Mouse (Mus musculus) liver, embryonic 11.5 days (tissue): ENCODE data around the gene Mex3b. TPM values are rescaled to one million over a fixed set of nuclear protein-coding genes. Genes with fewer than 3 reads are reported as not detected.

Experiments
- ATAC-seq: fragments of 200-750 bp; cut with Nextera tagmentation; replicated peaks from 2 replicates; pipeline ENCODE4 v1.8.0; 2017; ENCODE audit warnings: moderate number of reproducible peaks, mild to moderate bottlenecking, moderate TSS enrichment, moderate library complexity; ENCODE audit not compliant: low FRiP score
- DNase-seq: peaks from one replicate; pipeline ENCODE4 v3.0.0-alpha.2; 2017; ENCODE audit warnings: low spot score
- H3K27ac ChIP-seq: fragments of 300-500 bp; sonication (generic); 2 replicates; pipeline ENCODE4 v1.5.1; 2014; ENCODE audit warnings: mild to moderate bottlenecking, low read depth, low read length, control low read depth
- H3K27me3 ChIP-seq: fragments of 300-500 bp; sonication (generic); replicated peaks from 2 replicates; pipeline ENCODE4 v1.6.1; 2014; ENCODE audit warnings: low read length, mixed read lengths; ENCODE audit not compliant: control insufficient read depth, insufficient read depth
- H3K36me3 ChIP-seq: fragments of 300-500 bp; sonication (generic); 2 replicates; pipeline ENCODE4 v1.6.1; 2014; ENCODE audit warnings: mild to moderate bottlenecking, low read length, moderate library complexity, mixed read lengths; ENCODE audit not compliant: control insufficient read depth, insufficient read depth
- H3K4me1 ChIP-seq: fragments of 300-500 bp; sonication (generic); replicated peaks from 2 replicates; pipeline ENCODE4 v1.6.1; 2014; ENCODE audit warnings: low read length, mixed read lengths; ENCODE audit not compliant: control insufficient read depth, insufficient read depth
- H3K4me2 ChIP-seq: fragments of 300-500 bp; sonication (generic); 2 replicates; pipeline ENCODE4 v1.6.1; 2014; ENCODE audit warnings: mild to moderate bottlenecking, control low read depth, moderate library complexity
- H3K4me3 ChIP-seq: fragments of 300-500 bp; sonication (generic); 2 replicates; pipeline ENCODE4 v1.5.1; 2014; ENCODE audit warnings: low read depth, low read length, control low read depth
- H3K9ac ChIP-seq: fragments of 300-500 bp; sonication (generic); 2 replicates; pipeline ENCODE4 v1.6.1; 2014; ENCODE audit warnings: low read depth, low read length, control low read depth
- H3K9me3 ChIP-seq: fragments of 300-500 bp; sonication (generic); 2 replicates; pipeline ENCODE4 v1.6.1; 2016; ENCODE audit warnings: low read length, inconsistent platforms, mixed read lengths; ENCODE audit not compliant: control insufficient read depth
- WGBS: fragments of 180-500 bp; shearing (Covaris S2); extraction: QIAGEN DNeasy Blood & Tissue Kit; methylation state at CpG from one replicate; pipeline ENCODE4 v1.1.7; 2014; 5-methylcytosine and 5-hydroxymethylcytosine counted together
- polyA plus RNA-seq: library from polyadenylated mRNA; unstranded; fragments of >200 nt; fragmentation: Nextera tagmentation; extraction: Ambion mirVana; gene quantifications from 2 replicates; pipeline ENCODE4 v1.2.1, GENCODE M21; 2014

Gene Mex3b
- 6.2 and 7.8 TPM in 2 replicates for polyA plus RNA-seq

DNA sequence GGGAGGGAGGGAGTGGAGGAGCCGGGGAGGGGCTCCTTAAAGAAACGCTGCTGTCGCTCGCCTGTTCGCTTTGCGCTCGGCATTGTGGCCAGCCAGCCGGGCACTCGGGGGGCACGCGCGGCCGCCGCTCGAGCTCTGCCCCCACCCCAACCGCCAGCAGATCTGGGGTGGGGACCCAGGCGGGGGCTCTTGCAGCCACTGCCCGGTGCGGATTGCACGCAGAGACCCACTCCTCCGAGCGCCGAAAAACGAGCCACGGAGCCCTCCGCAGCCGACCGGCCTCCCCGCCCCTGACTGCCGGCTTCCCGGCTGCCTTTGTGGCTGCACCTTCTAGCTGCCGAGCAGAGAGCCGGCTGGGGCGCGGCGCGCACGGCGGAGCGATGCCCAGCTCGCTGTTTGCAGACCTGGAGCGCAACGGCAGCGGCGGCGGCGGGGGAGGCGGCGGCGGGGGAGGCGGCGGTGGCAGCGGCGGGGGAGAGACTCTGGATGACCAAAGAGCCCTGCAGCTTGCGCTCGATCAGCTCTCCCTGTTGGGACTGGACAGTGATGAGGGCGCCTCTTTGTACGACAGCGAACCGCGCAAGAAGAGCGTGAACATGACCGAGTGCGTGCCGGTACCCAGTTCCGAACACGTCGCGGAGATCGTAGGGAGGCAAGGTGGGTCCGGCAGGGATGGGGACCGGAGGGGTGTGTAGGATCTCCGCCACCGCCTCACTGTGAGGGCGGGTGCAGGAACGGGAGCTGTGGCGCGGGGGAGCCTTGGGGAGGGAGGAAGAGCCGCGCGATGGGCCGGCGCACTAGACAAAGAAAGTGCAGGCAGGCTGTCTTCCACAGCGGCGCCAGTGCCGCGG, at the start of gene Mex3b:
Mex3b (plus strand) TSS at position 63 of the 851 bp plus-strand sequence.
- Histone ChIP-seq H3K27ac (peak within 1 kb of the TSS; percentile 94), H3K27me3 (peaks cover 19% of the 10 kb centered on the region), H3K4me2 (peak within 1 kb of the TSS; percentile 96), H3K9ac (peak within 1 kb of the TSS; percentile 84), H3K4me1 (peaks cover 14% of the 10 kb centered on the region), H3K9me3 (no peaks in the 10 kb centered on the region), H3K36me3 (peaks cover 5% of the 10 kb centered on the region), H3K4me3 (peak within 1 kb of the TSS; percentile 83)
- WGBS, result under 1% methylated on average over 81 of the region's 87 CpGs
- DNase-seq (peak; percentile 76), ATAC-seq (peak; percentile 8)

DNA sequence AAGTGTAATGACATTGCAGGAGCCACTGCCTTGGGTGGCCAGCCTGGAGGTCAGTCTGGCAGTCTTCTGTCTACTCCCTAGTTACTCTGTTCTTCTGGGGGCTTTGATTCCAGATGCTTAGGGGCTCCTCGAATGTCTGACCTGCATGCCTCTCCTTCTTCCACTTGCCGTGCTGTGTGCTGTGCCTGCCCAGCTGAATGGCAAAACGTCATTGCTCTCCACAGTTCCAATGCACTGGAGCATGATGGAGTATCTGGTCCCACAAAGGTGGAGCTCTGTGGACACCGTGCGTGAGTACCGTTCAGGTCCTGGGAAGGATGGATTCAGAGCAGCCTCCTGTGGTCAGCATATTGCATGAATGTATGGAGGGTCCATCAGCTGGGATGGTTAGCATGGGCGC, 47.6 kb upstream of the Mex3b start:
- H3K36me3 ChIP-seq, result no peaks in the 10 kb centered on the region
- H3K27me3 ChIP-seq, result no peaks in the 10 kb centered on the region
- DNase-seq, result no peak
- WGBS, result 88% methylated on average over 7 of the region's 7 CpGs
- no peaks in the 10 kb centered on the region for H3K4me1 ChIP-seq
- no peak overlapping the region for H3K4me2 ChIP-seq
- H3K9ac ChIP-seq, result no peak overlapping the region
- ATAC-seq, result no peak
- H3K9me3 ChIP-seq, result no peaks in the 10 kb centered on the region
- no peak overlapping the region for H3K27ac ChIP-seq
- no peak overlapping the region for H3K4me3 ChIP-seq

DNA sequence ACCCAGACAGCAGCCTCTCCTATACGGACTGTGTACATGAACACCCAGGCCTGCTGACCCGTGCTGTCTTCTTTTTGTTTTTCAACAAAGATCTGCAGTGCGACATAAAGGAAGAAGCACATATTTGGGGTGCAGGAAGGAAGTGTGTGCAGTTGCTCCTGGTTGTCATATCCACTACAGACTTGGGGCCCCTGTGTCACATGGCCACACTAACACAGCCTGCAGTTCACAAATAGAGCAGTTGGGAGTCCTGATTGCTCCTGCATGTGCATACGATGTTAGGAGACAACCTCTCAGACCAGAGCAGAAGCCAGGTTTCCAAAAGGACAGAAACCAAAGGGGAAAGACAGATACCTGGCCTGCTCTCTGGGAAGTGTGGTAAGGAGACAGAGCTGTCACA, 46.5 kb upstream of the Mex3b start:
- DNase-seq (no peak), ATAC-seq (no peak)
- no peaks in the 10 kb centered on the region for H3K4me1 ChIP-seq
- no peak overlapping the region for H3K4me2 ChIP-seq
- 68% methylated on average over 4 of the region's 4 CpGs for WGBS
- no peaks in the 10 kb centered on the region for H3K36me3 ChIP-seq
- H3K4me3 ChIP-seq, result no peak overlapping the region
- no peak overlapping the region for H3K9ac ChIP-seq
- H3K9me3 ChIP-seq, result no peaks in the 10 kb centered on the region
- H3K27me3 ChIP-seq, result no peaks in the 10 kb centered on the region
- H3K27ac ChIP-seq, result no peak overlapping the region

DNA sequence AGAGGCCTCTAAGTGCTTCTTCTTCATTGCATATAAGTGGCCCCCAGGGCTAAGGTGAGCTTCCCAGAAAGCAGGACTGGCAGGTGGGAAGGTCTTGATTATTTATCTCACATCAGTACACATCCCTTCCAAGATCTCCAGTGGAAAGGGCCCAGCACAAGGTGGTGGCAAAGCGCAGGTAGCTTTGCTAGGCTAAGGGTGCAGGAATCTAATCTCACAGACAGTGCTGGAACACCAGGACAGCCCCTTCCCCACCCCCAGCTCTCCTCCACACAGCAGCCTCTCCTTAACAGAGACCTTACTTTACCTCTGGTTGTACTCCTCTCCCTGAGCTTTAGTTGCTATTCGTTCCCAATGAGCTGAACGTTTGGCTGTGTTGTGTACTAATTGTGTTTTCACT, 45.6 kb upstream of the Mex3b start:
- 77% methylated on average over 3 of the region's 3 CpGs for WGBS
- Histone ChIP-seq H3K27me3 (no peaks in the 10 kb centered on the region), H3K36me3 (no peaks in the 10 kb centered on the region), H3K27ac (no peak overlapping the region), H3K9ac (no peak overlapping the region), H3K4me3 (no peak overlapping the region), H3K4me2 (no peak overlapping the region), H3K4me1 (no peaks in the 10 kb centered on the region), H3K9me3 (no peaks in the 10 kb centered on the region)
- ATAC-seq (no peak), DNase-seq (no peak)

DNA sequence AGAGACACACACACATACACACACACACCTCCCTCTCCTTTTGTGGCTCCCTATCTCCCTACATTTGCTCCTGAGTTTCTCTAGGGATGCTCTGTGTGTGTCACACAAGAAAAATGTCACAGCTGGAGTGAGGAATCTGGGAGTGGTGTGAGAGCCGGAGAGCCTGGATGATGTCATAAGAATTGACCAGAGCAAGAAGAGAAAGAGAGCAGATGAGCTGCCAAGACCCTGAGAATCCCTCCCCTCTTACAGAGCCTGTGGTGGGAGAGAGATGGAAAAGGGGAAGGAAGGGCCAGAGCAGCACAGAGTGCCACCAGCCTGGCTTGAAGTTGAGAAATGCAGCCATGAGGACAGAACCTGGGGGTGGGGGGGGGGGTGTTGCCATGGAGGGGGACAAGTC, 44.6 kb upstream of the Mex3b start:
- H3K9me3 ChIP-seq, result no peaks in the 10 kb centered on the region
- ATAC-seq (no peak), DNase-seq (no peak)
- no peak overlapping the region for H3K27ac ChIP-seq
- H3K27me3 ChIP-seq, result no peaks in the 10 kb centered on the region
- 41% methylated on average over 1 of the region's 1 CpGs for WGBS
- no peak overlapping the region for H3K4me2 ChIP-seq
- H3K4me3 ChIP-seq, result no peak overlapping the region
- no peaks in the 10 kb centered on the region for H3K36me3 ChIP-seq
- H3K4me1 ChIP-seq, result no peaks in the 10 kb centered on the region
- H3K9ac ChIP-seq, result no peak overlapping the region

DNA sequence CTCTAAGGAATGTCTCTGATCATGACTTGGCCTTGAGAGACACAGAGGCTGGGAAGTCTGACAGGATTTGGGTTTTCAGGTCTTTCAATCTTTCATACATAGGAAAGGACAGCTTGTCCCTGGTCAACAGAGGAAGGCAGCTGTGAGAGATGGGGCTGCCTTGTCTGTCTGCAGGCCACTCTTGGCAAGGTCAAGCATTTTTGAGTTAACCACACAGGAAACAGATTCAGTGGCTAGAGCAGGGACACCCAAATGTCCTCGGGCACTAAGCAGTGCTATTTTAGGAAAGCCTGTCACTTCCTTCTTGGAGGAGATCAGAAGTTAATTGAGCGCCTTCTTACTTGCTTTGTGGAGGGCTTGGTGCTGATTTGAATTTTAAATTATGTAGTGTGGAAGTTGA, 38.9 kb upstream of the Mex3b start:
- no peaks in the 10 kb centered on the region for H3K27me3 ChIP-seq
- no peak overlapping the region for H3K4me2 ChIP-seq
- DNase-seq (no peak), ATAC-seq (no peak)
- no peak overlapping the region for H3K4me3 ChIP-seq
- no peak overlapping the region for H3K9ac ChIP-seq
- WGBS, result 34% methylated on average over 2 of the region's 2 CpGs
- no peak overlapping the region for H3K27ac ChIP-seq
- H3K36me3 ChIP-seq, result no peaks in the 10 kb centered on the region
- H3K9me3 ChIP-seq, result no peaks in the 10 kb centered on the region
- H3K4me1 ChIP-seq, result no peaks in the 10 kb centered on the region

DNA sequence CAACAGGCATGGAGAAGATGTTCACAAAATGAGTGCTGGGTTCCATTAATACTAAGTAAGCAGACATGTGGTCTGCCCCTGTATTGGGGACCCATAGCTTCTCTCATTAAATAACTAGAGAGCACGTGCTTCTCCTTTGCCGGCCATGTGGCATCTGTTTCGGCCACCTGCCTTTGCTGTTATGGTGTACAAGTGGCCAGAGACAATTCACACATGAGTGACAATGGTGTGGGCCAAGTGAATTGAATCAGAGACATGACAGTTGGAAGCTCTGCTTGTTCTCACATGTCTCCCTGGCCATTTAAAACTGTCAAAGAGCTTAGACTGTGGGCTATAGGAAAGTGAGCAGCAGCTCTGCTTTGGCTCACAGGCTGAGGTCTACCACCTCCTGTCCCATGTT, 37.6 kb upstream of the Mex3b start:
- ATAC-seq (no peak), DNase-seq (no peak)
- no peak overlapping the region for H3K27ac ChIP-seq
- H3K4me2 ChIP-seq, result no peak overlapping the region
- 83% methylated on average over 3 of the region's 3 CpGs for WGBS
- H3K9me3 ChIP-seq, result no peaks in the 10 kb centered on the region
- no peaks in the 10 kb centered on the region for H3K36me3 ChIP-seq
- no peak overlapping the region for H3K4me3 ChIP-seq
- no peak overlapping the region for H3K9ac ChIP-seq
- no peaks in the 10 kb centered on the region for H3K27me3 ChIP-seq
- H3K4me1 ChIP-seq, result no peaks in the 10 kb centered on the region

DNA sequence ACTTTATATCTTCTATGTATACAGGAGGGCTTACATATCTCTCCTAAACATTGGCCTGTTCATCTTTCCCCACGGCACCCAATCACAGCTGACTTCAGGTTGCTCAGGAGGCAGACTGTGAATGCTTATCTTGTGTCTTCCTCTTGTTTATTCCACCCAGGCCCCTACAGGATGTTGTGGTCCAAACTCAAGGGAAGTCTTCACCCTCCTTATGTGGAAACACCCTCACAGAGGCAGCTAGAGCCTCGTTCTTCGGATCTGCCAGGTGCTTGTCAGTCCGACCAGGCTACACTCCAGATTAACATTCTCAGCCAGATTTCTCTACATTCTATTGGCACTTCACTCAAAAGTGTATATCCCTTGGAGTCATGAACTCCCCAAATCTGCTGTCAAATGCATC, 32.7 kb upstream of the Mex3b start:
- Histone ChIP-seq H3K4me2 (no peak overlapping the region), H3K4me3 (no peak overlapping the region), H3K4me1 (no peaks in the 10 kb centered on the region), H3K9ac (no peak overlapping the region), H3K9me3 (no peaks in the 10 kb centered on the region), H3K27me3 (no peaks in the 10 kb centered on the region), H3K27ac (no peak overlapping the region), H3K36me3 (no peaks in the 10 kb centered on the region)
- DNase-seq, result no peak
- WGBS, result 31% methylated on average over 4 of the region's 4 CpGs
- no peak for ATAC-seq

DNA sequence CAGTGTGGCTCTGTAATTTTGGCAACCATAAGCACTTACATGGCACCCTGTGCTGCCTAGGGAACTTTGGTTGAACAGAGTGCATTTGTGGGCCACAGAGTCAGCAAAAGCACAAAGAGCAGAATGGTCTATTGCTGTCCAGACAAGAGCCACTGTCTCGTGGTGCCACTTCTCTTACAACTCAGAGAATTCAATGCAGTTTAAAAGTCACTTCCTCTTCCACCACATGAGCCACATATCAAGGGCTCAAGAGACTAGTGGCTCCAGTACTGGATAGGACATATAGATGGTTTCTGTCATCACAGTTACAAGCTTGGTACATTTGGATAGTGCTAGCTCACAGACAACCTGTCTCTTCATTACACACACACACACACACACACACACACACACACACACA, 28.7 kb upstream of the Mex3b start:
- Histone ChIP-seq H3K4me3 (no peak overlapping the region), H3K4me2 (no peak overlapping the region)

More for the DNA sequence above, 28.7 kb upstream of the Mex3b start:
- ATAC-seq (no peak), DNase-seq (no peak)
- no peaks in the 10 kb centered on the region for H3K27me3 ChIP-seq
- no peak overlapping the region for H3K9ac ChIP-seq
- H3K36me3 ChIP-seq, result no peaks in the 10 kb centered on the region
- no peak overlapping the region for H3K27ac ChIP-seq
- no peaks in the 10 kb centered on the region for H3K4me1 ChIP-seq
- no peaks in the 10 kb centered on the region for H3K9me3 ChIP-seq
- WGBS, result 41% methylated on average over 1 of the region's 1 CpGs
